Mouse (Mus musculus) forebrain, embryonic 14.5 days (tissue): ENCODE results near the gene Mbd6. TPM values are rescaled to one million over a fixed set of nuclear protein-coding genes. Genes with fewer than 3 reads are reported as not detected.

Source experiments
- ATAC-seq: fragments of 200-750 bp; cut with Nextera tagmentation; 2 replicates; pipeline ENCODE4 v1.8.0; 2017; ENCODE audit warnings: mild to moderate bottlenecking, moderate library complexity
- DNase-seq: peaks from one replicate; pipeline ENCODE4 v3.0.0-alpha.2; 2015; ENCODE audit warnings: low spot score
- H3K27ac ChIP-seq: fragments of 300-500 bp; sonication (generic); 2 replicates; pipeline ENCODE4 v1.5.1; 2014; ENCODE audit warnings: low read depth, mild to moderate bottlenecking, control low read depth, low read length, moderate library complexity
- H3K27me3 ChIP-seq: fragments of 300-500 bp; sonication (generic); replicated peaks from 2 replicates; pipeline ENCODE4 v1.6.1; 2014; ENCODE audit warnings: low read length, control low read depth, mixed read lengths; ENCODE audit not compliant: control insufficient read depth, insufficient read depth
- H3K36me3 ChIP-seq: fragments of 300-500 bp; sonication (generic); 2 replicates; pipeline ENCODE4 v1.6.1; 2014; ENCODE audit warnings: low read length, control low read depth; ENCODE audit not compliant: control insufficient read depth, insufficient read depth
- H3K4me1 ChIP-seq: fragments of 300-500 bp; sonication (generic); 2 replicates; pipeline ENCODE4 v1.6.1; 2014; ENCODE audit warnings: antibody characterized with exemption, low read length, control low read depth; ENCODE audit not compliant: control insufficient read depth, insufficient read depth
- H3K4me2 ChIP-seq: fragments of 300-500 bp; sonication (generic); 2 replicates; pipeline ENCODE4 v1.6.1; 2014; ENCODE audit warnings: mild to moderate bottlenecking, control low read depth, low read length
- H3K4me3 ChIP-seq: fragments of 300-500 bp; sonication (generic); 2 replicates; pipeline ENCODE4 v1.5.1; 2014; ENCODE audit warnings: low read depth, low read length, control low read depth
- H3K9ac ChIP-seq: fragments of 300-500 bp; sonication (generic); 2 replicates; pipeline ENCODE4 v1.6.1; 2014; ENCODE audit warnings: mild to moderate bottlenecking, low read length, control low read depth, moderate library complexity
- H3K9me3 ChIP-seq: fragments of 300-500 bp; sonication (generic); replicated peaks from 2 replicates; pipeline ENCODE4 v1.6.1; 2016; ENCODE audit warnings: low read length, control low read depth, mixed read lengths; ENCODE audit not compliant: control insufficient read depth
- WGBS: fragments of 180-500 bp; shearing (Covaris S2); extraction: QIAGEN DNeasy Blood & Tissue Kit; methylation state at CpG from one replicate; pipeline ENCODE4 v1.1.7; 2014; 5-methylcytosine and 5-hydroxymethylcytosine counted together
- polyA plus RNA-seq: library from polyadenylated mRNA; unstranded; fragments of >200 nt; fragmentation: Nextera tagmentation; extraction: Ambion mirVana; gene quantifications from 2 replicates; pipeline ENCODE4 v1.2.1, GENCODE M21; 2014

The Mbd6 gene
- polyA plus RNA-seq, 1 experiment from 2014 or later = 8.4 TPM

DNA sequence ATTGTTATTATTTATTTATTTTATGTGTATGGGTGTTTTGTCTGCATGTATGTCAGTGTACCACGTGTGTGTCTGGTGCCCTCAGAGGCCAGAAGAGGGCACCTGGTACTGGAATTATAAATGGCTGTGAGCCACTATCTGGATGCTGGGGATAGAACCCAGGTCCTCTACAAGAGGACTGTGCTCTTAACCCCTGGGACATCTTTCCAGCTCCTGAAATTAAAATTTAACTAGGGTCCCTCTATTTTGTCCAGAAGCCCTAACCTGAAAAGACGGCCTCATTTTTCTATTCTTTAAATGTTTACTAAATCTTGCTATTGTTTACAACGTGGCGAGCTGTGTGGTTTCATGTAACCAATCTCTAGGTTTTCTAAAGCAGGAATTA is 23.1 kb downstream of the Mbd6 start:
- Histone ChIP-seq H3K4me3 (peak overlapping the region; percentile 97), H3K36me3 (peaks cover 24% of the 10 kb centered on the region), H3K9me3 (no peaks in the 10 kb centered on the region), H3K27ac (no peak overlapping the region), H3K27me3 (no peaks in the 10 kb centered on the region), H3K4me2 (peak overlapping the region; percentile 32), H3K9ac (peak overlapping the region; percentile 99; the same call in 1 of the 2 replicates), H3K4me1 (peaks cover 18% of the 10 kb centered on the region)
- ATAC-seq = 0 out of 2 replicates have a peak, but pooled peaks have one; percentile 30
- 25% methylated on average over 4 of the region's 4 CpGs for WGBS
- DNase-seq = peak; percentile 17

DNA sequence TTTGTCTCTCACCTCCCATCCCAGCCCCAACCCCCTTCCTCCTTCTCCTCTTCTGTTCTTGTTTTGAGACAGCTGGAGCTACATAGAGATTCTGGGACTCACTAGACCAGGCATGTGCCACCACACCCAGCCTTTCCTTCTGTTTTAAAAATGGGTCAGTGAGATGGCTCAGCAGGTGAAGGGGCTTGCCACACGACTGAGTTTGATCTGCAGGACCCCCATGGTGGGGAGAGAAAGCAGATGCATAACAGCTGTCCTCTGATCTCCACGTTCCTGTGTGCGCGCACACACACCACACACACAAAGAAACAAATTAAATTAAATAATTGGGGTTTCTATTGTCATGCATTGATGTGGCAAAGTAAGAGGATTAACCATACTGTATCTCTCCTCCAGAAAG is 23.8 kb downstream of the Mbd6 start:
- H3K4me1 ChIP-seq = peaks cover 21% of the 10 kb centered on the region
- H3K27ac ChIP-seq = no peak overlapping the region
- no peaks in the 10 kb centered on the region for H3K27me3 ChIP-seq
- H3K4me3 ChIP-seq = no peak overlapping the region
- 72% methylated on average over 4 of the region's 4 CpGs for WGBS
- peaks cover 16% of the 10 kb centered on the region for H3K36me3 ChIP-seq
- H3K4me2 ChIP-seq = no peak overlapping the region
- ATAC-seq (no peak), DNase-seq (no peak)
- H3K9me3 ChIP-seq = no peaks in the 10 kb centered on the region
- no peak overlapping the region for H3K9ac ChIP-seq

DNA sequence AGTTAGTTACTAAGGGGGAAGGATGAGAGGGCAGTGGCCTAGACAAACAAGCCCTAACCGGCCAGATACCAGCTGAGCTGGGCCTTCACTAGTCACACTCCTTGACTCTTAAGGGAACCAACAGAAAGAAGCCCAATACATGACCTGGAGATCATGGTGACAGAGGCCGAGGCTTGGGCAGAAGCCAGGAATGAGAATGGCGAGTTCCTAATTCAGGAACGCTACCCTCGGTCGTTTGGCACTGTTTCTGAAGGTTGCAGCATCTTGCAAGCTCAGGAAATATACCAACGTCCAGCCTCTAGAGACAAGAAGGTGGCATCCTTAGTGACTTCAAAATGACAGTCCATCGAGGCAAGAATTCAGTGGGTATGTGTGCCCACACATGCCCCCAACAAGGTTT is 24.5 kb downstream of the Mbd6 start:
- H3K9ac ChIP-seq = no peak overlapping the region
- ATAC-seq = no peak
- H3K4me2 ChIP-seq = no peak overlapping the region
- H3K27me3 ChIP-seq = no peaks in the 10 kb centered on the region
- H3K4me3 ChIP-seq = no peak overlapping the region
- 78% methylated on average over 8 of the region's 8 CpGs for WGBS
- H3K9me3 ChIP-seq = no peaks in the 10 kb centered on the region
- no peak for DNase-seq
- H3K4me1 ChIP-seq = peaks cover 21% of the 10 kb centered on the region
- no peak overlapping the region for H3K27ac ChIP-seq
- H3K36me3 ChIP-seq = peaks cover 12% of the 10 kb centered on the region

DNA sequence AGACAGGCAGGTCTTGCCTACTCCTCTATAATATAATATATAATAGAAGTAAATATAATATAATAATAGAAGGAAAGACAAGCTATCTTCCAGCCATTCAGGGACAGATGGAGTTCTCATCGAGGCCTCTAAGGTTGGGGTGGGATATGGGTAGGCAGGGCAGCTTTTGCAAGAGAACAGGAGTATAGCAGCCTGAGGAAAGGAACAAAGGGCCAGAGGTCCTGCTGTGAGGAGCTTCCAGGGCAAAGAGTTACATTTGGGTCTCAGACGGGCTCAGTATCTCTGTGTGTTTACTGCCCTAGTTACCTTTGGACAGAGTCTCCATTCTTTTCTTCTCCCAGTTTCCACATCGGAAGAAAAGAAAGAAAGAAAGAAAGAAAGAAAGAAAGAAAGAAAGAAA is 25.2 kb downstream of the Mbd6 start:
- Histone ChIP-seq H3K9ac (no peak overlapping the region), H3K4me2 (peak overlapping the region; percentile 69), H3K9me3 (no peaks in the 10 kb centered on the region), H3K27me3 (no peaks in the 10 kb centered on the region), H3K4me3 (no peak overlapping the region), H3K36me3 (peaks cover 5% of the 10 kb centered on the region), H3K27ac (no peak overlapping the region), H3K4me1 (peaks cover 21% of the 10 kb centered on the region)
- ATAC-seq (no peak), DNase-seq (no peak)
- WGBS = 42% methylated on average over 3 of the region's 3 CpGs

DNA sequence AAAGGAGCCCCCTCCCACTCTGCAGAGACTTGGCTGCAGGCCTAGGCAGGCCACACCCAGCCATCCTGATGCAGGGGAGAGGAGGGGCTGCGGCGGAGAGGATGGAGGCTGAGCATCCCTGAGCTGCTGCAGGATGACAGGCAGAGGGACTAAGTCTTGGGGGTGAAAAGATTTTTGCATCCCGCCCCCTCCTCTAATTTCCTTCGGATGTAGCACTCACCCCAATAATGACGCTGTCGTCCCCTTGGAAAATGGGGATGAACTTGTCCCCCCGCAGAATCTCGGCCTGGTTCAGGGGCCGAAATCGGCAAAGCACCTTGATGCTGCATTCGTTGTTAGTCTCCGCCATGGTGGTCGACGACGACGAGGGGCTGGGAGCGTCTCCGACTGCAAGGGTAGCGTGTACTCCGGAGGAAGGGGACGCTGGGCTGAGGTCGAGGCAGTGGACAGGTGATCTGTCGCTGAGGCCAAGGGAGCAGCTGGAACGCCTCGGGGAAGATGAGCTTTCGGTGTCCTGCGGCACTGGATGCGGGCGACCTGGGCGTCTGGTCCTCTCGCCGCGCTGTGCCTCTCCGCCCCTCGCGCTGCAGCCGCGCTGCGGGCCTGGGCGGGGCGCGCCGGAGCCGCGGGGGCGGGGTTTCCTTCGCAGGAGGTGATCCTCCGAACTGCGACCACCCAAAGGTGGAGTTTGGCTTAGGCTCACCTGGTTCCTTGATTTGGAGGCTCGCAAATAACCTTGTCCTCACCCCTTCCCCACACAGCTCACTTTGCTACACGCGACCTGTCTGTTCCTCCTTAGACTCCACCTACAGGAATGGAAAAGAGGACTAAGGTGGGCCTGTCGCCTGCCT is 26.0 kb downstream of the Mbd6 start, which contains the start of gene Kif5a:
Gene Kif5a, minus strand, starts transcription at position 801 of the 851 bp plus-strand sequence.
- H3K4me1 ChIP-seq = peaks cover 21% of the 10 kb centered on the region

DNA sequence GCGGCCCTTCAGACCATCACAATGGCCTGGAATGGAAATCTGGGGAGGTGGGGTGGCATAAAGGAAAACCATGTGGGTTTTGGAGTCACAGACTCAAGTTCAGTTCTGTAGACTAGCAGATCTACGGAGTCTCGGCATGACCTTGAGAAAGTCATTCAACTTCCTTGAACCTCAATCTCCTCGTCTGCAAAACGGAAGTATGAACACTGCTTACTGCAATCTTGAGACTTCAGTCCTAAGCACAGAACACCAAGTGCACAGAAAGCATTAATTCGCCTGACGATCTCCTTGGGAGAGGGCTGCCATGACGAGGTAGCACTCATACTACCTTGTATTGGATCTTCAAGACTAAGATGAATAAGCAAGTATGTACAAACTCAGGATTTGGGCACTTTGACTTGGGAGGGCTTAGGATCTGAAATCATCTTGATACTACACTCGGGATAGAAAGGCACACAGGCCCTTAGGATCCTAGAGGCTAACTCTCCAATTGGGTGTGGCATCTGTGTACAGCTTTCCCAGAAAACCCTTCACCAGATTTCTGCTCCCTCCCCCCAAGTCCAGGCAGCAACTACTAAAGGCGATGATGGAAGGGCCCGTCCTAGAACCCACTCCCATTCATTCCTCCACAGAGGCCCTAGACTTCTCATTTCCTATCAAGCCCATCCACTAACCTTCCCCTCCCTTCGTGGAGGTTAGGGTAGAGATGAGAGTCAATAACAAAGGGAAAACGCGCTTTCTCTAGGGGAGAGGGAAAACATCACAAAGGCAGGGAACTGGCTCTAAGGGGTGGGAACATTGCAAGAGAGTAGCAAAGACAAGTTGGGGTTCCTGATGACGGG is 26.9 kb downstream of the Mbd6 start:
- no peaks in the 10 kb centered on the region for H3K9me3 ChIP-seq
- peak overlapping the region; percentile 89 for H3K9ac ChIP-seq
- ATAC-seq (peak; percentile 0; the same call in 1 of the 2 replicates), DNase-seq (peak; percentile 50)
- no peaks in the 10 kb centered on the region for H3K27me3 ChIP-seq
- WGBS = 63% methylated on average over 15 of the region's 15 CpGs
- H3K4me1 ChIP-seq = peaks cover 15% of the 10 kb centered on the region
- H3K36me3 ChIP-seq = no peaks in the 10 kb centered on the region
- H3K4me2 ChIP-seq = peak overlapping the region; percentile 69
- peak overlapping the region; percentile 79 for H3K27ac ChIP-seq
- peak overlapping the region; percentile 52 for H3K4me3 ChIP-seq

More for the DNA sequence above, 26.0 kb downstream of the Mbd6 start, which contains the start of gene Kif5a:
- peak; percentile 57 for ATAC-seq
- Histone ChIP-seq H3K4me2 (peak within 1 kb of the TSS; percentile 69), H3K9me3 (no peaks in the 10 kb centered on the region), H3K9ac (peak within 1 kb of the TSS; percentile 89), H3K27ac (peak within 1 kb of the TSS; percentile 79), H3K36me3 (no peaks in the 10 kb centered on the region), H3K27me3 (no peaks in the 10 kb centered on the region), H3K4me3 (peak within 1 kb of the TSS; percentile 52)
- DNase-seq = peak; percentile 70
- WGBS = under 1% methylated on average over 52 of the region's 53 CpGs

DNA sequence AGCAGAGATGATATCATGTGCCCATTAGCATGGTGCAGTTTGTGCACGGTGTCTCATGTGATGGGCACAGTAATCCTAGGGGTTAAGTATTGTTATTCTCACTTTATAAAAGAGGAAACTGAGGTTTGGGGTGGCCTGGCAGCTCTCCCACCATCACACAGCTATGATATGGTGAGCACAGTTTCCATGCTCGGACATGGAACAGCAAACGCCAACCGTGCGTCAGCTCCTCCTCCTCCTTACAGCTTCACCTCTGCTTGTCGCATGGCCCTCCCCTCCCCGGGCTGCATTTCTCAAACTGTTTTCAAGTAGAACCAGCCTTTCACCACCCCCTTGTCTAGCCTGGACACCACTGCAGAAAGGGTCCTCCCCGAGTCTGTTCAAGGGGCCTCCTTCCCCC is 30.3 kb downstream of the Mbd6 start:
- H3K27ac ChIP-seq = no peak overlapping the region

DNA sequence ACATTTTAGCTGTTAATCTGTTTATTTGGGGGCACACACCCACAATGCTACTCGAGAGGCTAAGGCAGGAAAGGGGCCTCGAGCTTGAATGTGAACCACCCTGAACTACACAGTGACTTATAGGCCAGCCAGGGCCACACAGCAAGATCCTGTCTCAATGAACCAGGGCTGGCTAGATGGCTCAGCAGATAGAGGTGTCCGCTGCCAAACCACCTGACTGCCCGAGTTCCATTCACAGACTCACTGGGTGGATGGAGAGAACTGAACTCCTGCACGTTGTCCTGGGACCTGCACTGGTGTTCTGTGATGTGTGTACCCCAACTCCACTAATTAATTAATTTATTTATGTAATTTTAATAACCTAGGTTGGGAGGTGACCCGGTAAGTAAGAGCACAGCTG is 31.0 kb downstream of the Mbd6 start:
- ATAC-seq (no peak), DNase-seq (no peak)
- no peaks in the 10 kb centered on the region for H3K9me3 ChIP-seq
- H3K36me3 ChIP-seq = no peaks in the 10 kb centered on the region
- peaks cover 11% of the 10 kb centered on the region for H3K4me1 ChIP-seq
- H3K9ac ChIP-seq = no peak overlapping the region
- WGBS = 83% methylated on average over 6 of the region's 6 CpGs
- H3K4me2 ChIP-seq = no peak overlapping the region
- no peak overlapping the region for H3K4me3 ChIP-seq
- no peaks in the 10 kb centered on the region for H3K27me3 ChIP-seq
- no peak overlapping the region for H3K27ac ChIP-seq

More for the DNA sequence above, 30.3 kb downstream of the Mbd6 start:
- peaks cover 14% of the 10 kb centered on the region for H3K4me1 ChIP-seq
- ATAC-seq (no peak), DNase-seq (no peak)
- WGBS = 88% methylated on average over 8 of the region's 8 CpGs
- no peak overlapping the region for H3K4me3 ChIP-seq
- no peaks in the 10 kb centered on the region for H3K36me3 ChIP-seq
- no peaks in the 10 kb centered on the region for H3K27me3 ChIP-seq
- H3K9me3 ChIP-seq = no peaks in the 10 kb centered on the region
- H3K9ac ChIP-seq = no peak overlapping the region
- H3K4me2 ChIP-seq = no peak overlapping the region
